Mouse (Mus musculus): ENCODE measurements around the gene Gucy2d. TPM values are rescaled to one million over a fixed set of nuclear protein-coding genes. Genes with fewer than 3 reads are reported as not detected.

The Gucy2d gene
- polyA plus RNA-seq, 1 experiment: 8.7 TPM

DNA sequence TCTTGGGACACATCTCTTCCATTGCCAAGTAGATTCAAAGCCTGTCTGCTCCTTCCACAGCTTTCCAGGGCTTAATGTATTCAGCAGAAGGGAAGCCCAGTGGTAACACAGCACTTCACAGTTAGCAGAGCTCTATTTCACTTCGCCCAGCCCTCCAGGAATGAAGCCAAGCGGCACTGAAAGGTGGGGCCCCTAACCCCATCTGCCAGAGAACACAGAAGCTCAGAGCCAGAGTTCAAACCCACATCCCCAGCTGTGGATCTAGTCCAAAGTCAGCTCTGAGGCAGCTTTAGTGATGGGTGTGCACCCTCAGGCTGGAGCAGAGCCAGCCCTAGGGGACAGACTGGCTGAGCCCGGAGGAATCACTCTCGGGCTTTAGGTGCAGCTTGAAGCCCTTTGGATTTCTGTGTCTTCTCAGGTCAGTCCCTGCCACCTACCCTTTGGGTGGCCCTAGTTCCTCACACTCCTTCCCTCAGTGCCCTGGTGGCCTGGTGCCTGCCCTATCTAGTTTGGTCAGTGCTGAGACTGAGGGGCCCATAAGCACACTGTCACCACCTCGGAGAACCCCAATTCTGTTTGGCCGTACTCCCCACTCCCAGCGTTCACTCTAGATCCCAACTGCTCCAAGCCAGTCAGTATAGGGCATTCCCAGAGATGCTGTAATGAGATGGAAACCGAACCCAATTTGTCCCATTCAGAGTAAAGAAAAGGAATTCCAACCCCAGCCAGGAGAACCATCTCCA is 83.0 kb downstream of the Gucy2d start:
- Histone ChIP-seq H3K36me3 (ENCODE audit: control insufficient read depth, insufficient read depth, low read length) (no peaks in the 10 kb centered on the region), H3K27ac (ENCODE audit: control insufficient read depth, insufficient read depth, low read depth, low read length) (0 out of 2 replicates have a peak overlapping the region, but pooled peaks have one; percentile 19), H3K4me1 (ENCODE audit: control insufficient read depth, insufficient read depth, low read length) (peaks cover 2% of the 10 kb centered on the region; the same call in 1 of the 2 replicates), H3K27me3 (ENCODE audit: control insufficient read depth, insufficient read depth, low read length) (no peaks in the 10 kb centered on the region), H3K4me3 (ENCODE audit: control insufficient read depth, low read depth, low read length) (no peak overlapping the region)
- no peak for TF ChIP-seq CTCF (IDR thresholded peaks at IDR 0.05; ENCODE audit: control insufficient read depth, insufficient read depth, insufficient replicate concordance, low read depth, low read length)
- no peak for TF ChIP-seq POLR2A (IDR thresholded peaks at IDR 0.05; ENCODE audit: control insufficient read depth, low read depth, low read length)

DNA sequence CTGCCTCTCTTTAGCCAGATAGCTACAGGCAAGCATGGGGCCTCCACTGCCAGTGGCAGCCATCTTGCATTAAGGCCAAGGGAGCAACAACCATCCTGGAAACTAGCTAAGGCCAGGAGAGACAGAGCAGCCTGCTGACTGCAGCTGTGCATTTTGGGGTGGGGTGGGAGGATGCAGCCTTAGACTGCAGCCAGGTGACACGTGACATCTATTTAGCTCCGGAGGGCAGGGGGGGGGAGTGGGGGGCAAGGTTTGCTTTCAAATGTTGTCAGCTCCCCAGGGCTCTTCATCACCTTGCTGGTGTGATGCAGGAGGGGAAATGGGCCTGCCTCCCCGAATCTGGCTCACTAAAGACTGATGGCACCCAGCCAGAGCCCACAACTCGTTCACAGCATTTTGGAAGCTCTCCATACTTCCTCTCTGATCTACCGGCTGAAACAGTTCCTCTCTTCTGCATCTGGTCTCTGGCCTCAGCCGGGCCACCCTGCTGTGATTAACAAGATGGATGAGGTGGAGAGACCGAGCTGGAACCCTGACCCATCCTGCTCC is 83.7 kb downstream of the Gucy2d start:
- H3K36me3 ChIP-seq (ENCODE audit: control insufficient read depth, insufficient read depth, low read length): no peaks in the 10 kb centered on the region
- no peak overlapping the region for H3K4me3 ChIP-seq (ENCODE audit: control insufficient read depth, low read depth, low read length)
- no peaks in the 10 kb centered on the region for H3K27me3 ChIP-seq (ENCODE audit: control insufficient read depth, insufficient read depth, low read length)
- TF ChIP-seq POLR2A (IDR thresholded peaks at IDR 0.05; ENCODE audit: control insufficient read depth, low read depth, low read length): no peak
- TF ChIP-seq CTCF (IDR thresholded peaks at IDR 0.05; ENCODE audit: control insufficient read depth, insufficient read depth, insufficient replicate concordance, low read depth, low read length): no peak
- H3K4me1 ChIP-seq (ENCODE audit: control insufficient read depth, insufficient read depth, low read length): peaks cover 2% of the 10 kb centered on the region; the same call in 1 of the 2 replicates
- H3K27ac ChIP-seq (ENCODE audit: control insufficient read depth, insufficient read depth, low read depth, low read length): no peak overlapping the region

DNA sequence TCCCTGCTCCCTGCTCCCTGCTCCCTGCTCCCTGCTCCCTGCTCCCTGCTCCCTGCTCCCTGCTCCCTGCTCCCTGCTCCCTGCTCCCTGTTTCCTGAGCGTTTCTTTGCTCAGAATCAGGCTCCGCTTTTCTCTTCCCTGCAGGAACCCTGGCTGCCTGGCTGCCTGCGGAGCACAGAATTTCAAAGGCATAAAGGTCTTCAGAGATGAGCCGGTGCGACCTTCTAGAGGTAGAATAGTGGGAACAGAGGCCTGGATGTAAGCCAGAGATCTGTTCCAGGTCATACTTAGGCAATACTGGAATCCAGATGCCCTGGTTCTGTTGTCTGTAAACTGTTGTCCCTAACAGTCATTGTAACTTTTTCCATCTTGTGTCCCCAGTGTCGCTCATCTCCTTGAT is 84.2 kb downstream of the Gucy2d start:
- TF ChIP-seq POLR2A (IDR thresholded peaks at IDR 0.05; ENCODE audit: control insufficient read depth, low read depth, low read length) (no peak), CTCF (IDR thresholded peaks at IDR 0.05; ENCODE audit: control insufficient read depth, insufficient read depth, insufficient replicate concordance, low read depth, low read length) (no peak)
- Histone ChIP-seq H3K27me3 (ENCODE audit: control insufficient read depth, insufficient read depth, low read length) (no peaks in the 10 kb centered on the region), H3K4me1 (ENCODE audit: control insufficient read depth, insufficient read depth, low read length) (peaks cover 2% of the 10 kb centered on the region; the same call in 1 of the 2 replicates), H3K36me3 (ENCODE audit: control insufficient read depth, insufficient read depth, low read length) (no peaks in the 10 kb centered on the region), H3K4me3 (ENCODE audit: control insufficient read depth, low read depth, low read length) (no peak overlapping the region), H3K27ac (ENCODE audit: control insufficient read depth, insufficient read depth, low read depth, low read length) (no peak overlapping the region)

DNA sequence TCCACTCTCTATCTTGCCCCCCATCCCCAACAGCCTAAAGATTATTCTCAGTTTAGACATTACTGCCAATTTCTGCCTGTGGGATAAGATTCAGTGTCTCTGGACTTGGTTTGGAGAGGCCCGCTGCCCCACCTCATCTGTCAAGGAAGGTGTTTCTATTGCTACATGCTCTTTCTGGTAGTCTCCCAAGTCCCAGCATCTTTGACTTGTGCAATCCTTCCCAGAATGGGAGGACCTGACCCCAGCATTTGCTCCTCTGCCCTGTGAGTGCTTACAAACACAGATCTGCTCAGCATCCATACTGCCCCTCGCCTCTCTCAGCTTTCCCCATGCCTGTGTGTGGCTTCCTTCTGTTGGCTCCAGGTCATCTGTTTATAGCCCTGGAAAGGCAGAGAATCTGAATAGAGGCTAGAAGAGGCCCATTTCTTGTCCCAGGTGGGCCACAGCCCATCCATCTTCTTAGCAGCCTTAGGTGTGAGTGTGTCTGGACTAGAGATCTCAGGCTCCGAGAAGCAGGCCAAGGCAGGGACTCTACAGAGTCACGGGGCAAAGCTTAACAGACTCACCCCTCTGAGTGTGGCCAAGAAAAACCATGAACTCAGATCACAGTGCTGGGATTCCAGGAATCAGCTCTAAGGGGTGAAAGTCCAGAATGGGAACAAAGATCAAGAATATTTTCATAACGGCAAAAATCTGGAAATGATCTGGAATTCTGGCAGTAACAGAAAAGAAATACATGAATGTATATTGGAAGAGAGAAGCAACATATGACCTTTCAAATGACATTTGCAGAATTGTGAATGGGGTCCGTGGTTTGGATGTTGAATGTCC is 84.9 kb downstream of the Gucy2d start:
- Histone ChIP-seq H3K27me3 (ENCODE audit: control insufficient read depth, insufficient read depth, low read length) (no peaks in the 10 kb centered on the region), H3K4me3 (ENCODE audit: control insufficient read depth, low read depth, low read length) (no peak overlapping the region), H3K4me1 (ENCODE audit: control insufficient read depth, insufficient read depth, low read length) (peaks cover 2% of the 10 kb centered on the region; the same call in 1 of the 2 replicates), H3K27ac (ENCODE audit: control insufficient read depth, insufficient read depth, low read depth, low read length) (no peak overlapping the region), H3K36me3 (ENCODE audit: control insufficient read depth, insufficient read depth, low read length) (no peaks in the 10 kb centered on the region)
- TF ChIP-seq CTCF (IDR thresholded peaks at IDR 0.05; ENCODE audit: control insufficient read depth, insufficient read depth, insufficient replicate concordance, low read depth, low read length) (no peak), POLR2A (IDR thresholded peaks at IDR 0.05; ENCODE audit: control insufficient read depth, low read depth, low read length) (no peak)

Other genes with a start within 250 kb of the Gucy2d start
- gene B3gnt6, start 240.9 kb upstream of the Gucy2d start, polyA plus RNA-seq (2012; rRNA removed): 0.05 and 0.06 TPM in 2 replicates
- 6.2 and 11.3 TPM in 2 replicates for gene Acer3, start 119.2 kb upstream of the Gucy2d start, polyA plus RNA-seq (2012; rRNA removed)
- 5.1 and 5.6 TPM in 2 replicates for gene Tsku, start 79.1 kb upstream of the Gucy2d start, polyA plus RNA-seq (2012; rRNA removed)
- gene Lrrc32, start 48.9 kb downstream of the Gucy2d start, polyA plus RNA-seq (2012; rRNA removed): 0.48 and 0.72 TPM in 2 replicates
- gene Emsy, start 216.4 kb downstream of the Gucy2d start, polyA plus RNA-seq (2012; rRNA removed): 17.6 and 19.3 TPM in 2 replicates